Comparison of ENCODE assay signal across 17 mouse cellular contexts in the genomic region with DNA sequence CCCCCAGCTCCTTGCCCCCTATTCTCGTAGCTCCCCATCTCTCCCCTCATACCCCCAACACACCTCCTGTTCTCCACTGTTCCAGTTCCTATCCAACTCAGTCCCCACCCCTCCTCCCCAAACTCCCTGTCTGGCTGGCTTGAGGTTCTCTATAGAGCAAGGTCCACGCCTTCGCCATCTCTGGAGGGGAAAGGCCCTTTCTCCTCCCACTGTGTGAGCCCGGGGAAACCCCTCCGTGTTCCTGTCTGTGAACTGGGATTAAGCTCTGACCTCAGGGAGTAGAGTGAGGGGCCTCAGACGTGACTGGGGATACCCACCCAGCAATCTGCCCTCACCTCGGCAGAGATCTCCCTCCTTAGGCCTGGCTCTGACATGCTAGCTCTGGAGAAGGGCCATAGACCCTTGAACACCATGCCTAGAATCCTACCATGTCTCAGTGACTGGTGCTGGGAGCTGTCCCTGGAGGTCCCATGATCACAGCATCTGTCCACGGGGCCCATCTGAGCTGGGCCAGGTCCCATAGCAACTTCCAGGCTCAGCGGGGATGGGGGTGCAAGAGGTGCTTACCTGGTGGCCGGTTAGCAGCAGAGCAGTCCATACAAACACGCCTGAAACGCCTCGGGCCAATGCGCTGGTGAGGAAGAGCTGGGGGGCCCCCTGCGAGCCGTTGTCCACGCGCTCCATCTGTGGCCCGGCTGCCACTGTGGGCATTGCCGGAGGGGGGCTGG. TPM values are rescaled to one million over a fixed set of nuclear protein-coding genes. Genes with fewer than 3 reads are reported as not detected.
A peak's percentile ranks its signal among the peaks of the same experiment; 100 is the strongest.
DNase-seq lines count a peak whose midpoint lies in the region; ATAC-seq and TF ChIP-seq lines count a peak whose summit lies in the region.
"Had no signal": no experiment of that assay in that cellular context is flagged by ENCODE, and none has a peak within 500 bp of the region (broad histone marks: within the 10 kb centered on the region; RNA-seq: fewer than 3 reads in every experiment).

No protein-coding gene starts in this region.

- H3K27ac ChIP-seq in lung, embryonic 15.5 days, result no peak overlapping the region
- H3K27ac ChIP-seq in intestine, postnatal 0 days (ENCODE audit: low read depth, low read length), result peak overlapping the region; percentile 79
- H3K27ac ChIP-seq in stomach, embryonic 14.5 days (ENCODE audit: low read length), result no peak overlapping the region
- H3K27ac ChIP-seq in embryonic facial prominence, embryonic 10.5 days (replicated peaks), result no peak overlapping the region
- H3K27ac ChIP-seq: limb, embryonic 15.5 days had no signal

- DNase-seq in heart, adult 11 months, result peak; percentile 91
- no peak for DNase-seq in heart, postnatal 10 days
- DNase-seq in lung, adult 2 months, result no peak
- DNase-seq in embryonic facial prominence, embryonic 10.5 days (ENCODE audit: low spot score), result no peak
- no peak for DNase-seq in adrenal gland, postnatal 4 days (ENCODE audit: low spot score in 2 of 2)
- DNase-seq: adrenal gland, postnatal 10 days; cerebellum, adult 9-10 months; embryo, embryonic 11 days; gastrocnemius, postnatal 25 days; layer of hippocampus, postnatal 36 days; thymus, postnatal 4 days had no signal

- no peak for TF ChIP-seq CTCF in lung, adult 2 months (IDR thresholded peaks at IDR 0.05; ENCODE audit: insufficient read depth, low read length)
- TF ChIP-seq CTCF in intestine, postnatal 0 days (IDR thresholded peaks at IDR 0.05; ENCODE audit: low read depth), result no peak

- H3K9ac ChIP-seq in lung, embryonic 15.5 days, result no peak overlapping the region
- 0 out of 2 replicates have a peak overlapping the region, but pooled peaks have one; percentile 40 for H3K9ac ChIP-seq in intestine, postnatal 0 days (ENCODE audit: low read depth, low read length)
- no peak overlapping the region for H3K9ac ChIP-seq in stomach, embryonic 14.5 days (replicated peaks; ENCODE audit: low read depth, low read length)
- H3K9ac ChIP-seq: limb, embryonic 15.5 days had no signal

- peak overlapping the region; percentile 53 for H3K4me2 ChIP-seq in lung, embryonic 15.5 days
- H3K4me2 ChIP-seq in intestine, postnatal 0 days (replicated peaks; ENCODE audit: low read depth), result peak overlapping the region; percentile 62
- H3K4me2 ChIP-seq in stomach, embryonic 14.5 days (replicated peaks; ENCODE audit: low read depth, low read length), result peak overlapping the region; percentile 6
- H3K4me2 ChIP-seq: limb, embryonic 15.5 days had no signal

- WGBS in lung, embryonic 15.5 days, result 56% methylated on average over 20 of the region's 20 CpGs
- 49% methylated on average over 20 of the region's 20 CpGs for WGBS in lung, adult 2 months
- WGBS in intestine, postnatal 0 days, result 47% methylated on average over 20 of the region's 20 CpGs
- WGBS in stomach, embryonic 14.5 days, result 62% methylated on average over 20 of the region's 20 CpGs
- WGBS in embryonic facial prominence, embryonic 10.5 days, result 76% methylated on average over 20 of the region's 20 CpGs

- H3K4me3 ChIP-seq in lung, embryonic 15.5 days, result no peak overlapping the region
- H3K4me3 ChIP-seq in lung, adult 2 months (replicated peaks; ENCODE audit: extremely low read depth, low read depth, low read length), result no peak overlapping the region
- H3K4me3 ChIP-seq in intestine, postnatal 0 days (ENCODE audit: low read depth, low read length), result peak overlapping the region; percentile 31
- no peak overlapping the region for H3K4me3 ChIP-seq in stomach, embryonic 14.5 days (ENCODE audit: low read depth, low read length)
- no peak overlapping the region; the same call in 1 of the 2 replicates for H3K4me3 ChIP-seq in embryonic facial prominence, embryonic 10.5 days
- H3K4me3 ChIP-seq: limb, embryonic 15.5 days had no signal

- intact Hi-C loops in heart, postnatal 10 days (cut with DNase I), result no loop called here

- peaks cover 17% of the 10 kb centered on the region for H3K27me3 ChIP-seq in lung, embryonic 15.5 days
- no peaks in the 10 kb centered on the region; the same call in 1 of the 2 replicates for H3K27me3 ChIP-seq in intestine, postnatal 0 days (replicated peaks; ENCODE audit: control insufficient read depth, insufficient read depth, low read length)
- 0 out of 2 replicates have a peak, but pooled peaks cover 3% of the 10 kb centered on the region for H3K27me3 ChIP-seq in stomach, embryonic 14.5 days (ENCODE audit: control insufficient read depth, insufficient read depth, low read length)
- peaks cover 35% of the 10 kb centered on the region for H3K27me3 ChIP-seq in embryonic facial prominence, embryonic 10.5 days (replicated peaks; ENCODE audit: low read depth, poor library complexity, severe bottlenecking)

- peaks cover 13% of the 10 kb centered on the region for H3K4me1 ChIP-seq in lung, embryonic 15.5 days
- 0 out of 2 replicates have a peak, but pooled peaks cover 2% of the 10 kb centered on the region for H3K4me1 ChIP-seq in lung, adult 2 months (ENCODE audit: control insufficient read depth, insufficient read depth, low read length)
- H3K4me1 ChIP-seq in intestine, postnatal 0 days (replicated peaks; ENCODE audit: control insufficient read depth, insufficient read depth, low read length), result 0 out of 2 replicates have a peak, but pooled peaks cover 4% of the 10 kb centered on the region
- no peaks in the 10 kb centered on the region for H3K4me1 ChIP-seq in stomach, embryonic 14.5 days (ENCODE audit: control insufficient read depth, insufficient read depth, low read length)
- peaks cover 14% of the 10 kb centered on the region; the same call in 1 of the 2 replicates for H3K4me1 ChIP-seq in embryonic facial prominence, embryonic 10.5 days
- H3K4me1 ChIP-seq: limb, embryonic 15.5 days had no signal

- no peak for ATAC-seq in lung, embryonic 15.5 days (ENCODE audit: borderline replicate concordance, extremely low read depth, low FRiP score, low TSS enrichment)
- no peak for ATAC-seq in intestine, postnatal 0 days
- no peak for ATAC-seq in stomach, embryonic 14.5 days (ENCODE audit: insufficient number of reproducible peaks, insufficient read depth, low FRiP score, low read depth)

- H3K9me3 ChIP-seq in lung, embryonic 15.5 days, result no peaks in the 10 kb centered on the region
- H3K9me3 ChIP-seq in intestine, postnatal 0 days (ENCODE audit: control insufficient read depth), result no peaks in the 10 kb centered on the region
- H3K9me3 ChIP-seq in stomach, embryonic 14.5 days (ENCODE audit: control insufficient read depth, low read depth, low read length), result no peaks in the 10 kb centered on the region
- no peaks in the 10 kb centered on the region for H3K9me3 ChIP-seq in embryonic facial prominence, embryonic 10.5 days
- H3K9me3 ChIP-seq: limb, embryonic 15.5 days had no signal

- no peak for TF ChIP-seq POLR2A in lung, adult 2 months (IDR thresholded peaks at IDR 0.05; ENCODE audit: borderline replicate concordance, extremely low read depth, low read depth, low read length)

- no peaks in the 10 kb centered on the region for H3K36me3 ChIP-seq in lung, embryonic 15.5 days
- H3K36me3 ChIP-seq in intestine, postnatal 0 days (ENCODE audit: control insufficient read depth, insufficient read depth), result peaks cover 11% of the 10 kb centered on the region
- H3K36me3 ChIP-seq in stomach, embryonic 14.5 days (ENCODE audit: control insufficient read depth, insufficient read depth, low read length), result no peaks in the 10 kb centered on the region
- H3K36me3 ChIP-seq in embryonic facial prominence, embryonic 10.5 days (replicated peaks), result no peaks in the 10 kb centered on the region
- H3K36me3 ChIP-seq: limb, embryonic 15.5 days had no signal

RNA-seq across cellular contexts. Expression of a gene that starts 7.2 kb away (rescaled TPM):
- total RNA-seq in heart, postnatal 10 days (2021), result under 1 TPM; 0.10 to 0.37 TPM
- 12.5 and 13.2 TPM in 2 replicates for polyA plus RNA-seq in lung, embryonic 15.5 days (2015; fragmentation: Nextera tagmentation; extraction: Ambion mirVana)
- 53.9 and 61.2 TPM in 2 replicates for polyA plus RNA-seq in lung, adult 2 months (2012; rRNA removed)
- polyA plus RNA-seq in intestine, postnatal 0 days (2015; fragmentation: Nextera tagmentation; extraction: Ambion mirVana), result 197 and 218 TPM in 2 replicates
- polyA plus RNA-seq in stomach, embryonic 14.5 days (2014; fragmentation: Nextera tagmentation; extraction: Ambion mirVana), result 9.0 and 10.3 TPM in 2 replicates
- polyA plus RNA-seq in embryonic facial prominence, embryonic 10.5 days (2016; fragmentation: Nextera tagmentation; extraction: Ambion mirVana), result 3.5 and 4.3 TPM in 2 replicates
- total RNA-seq in adrenal gland, postnatal 4 days (2021), result 1 to 10 TPM; 1.5 to 3.9 TPM

RNA-seq across cellular contexts. Expression of a gene that starts 13.6 kb away (rescaled TPM):
- total RNA-seq in heart, postnatal 10 days (2021), result not detected
- not detected in 2 replicates for polyA plus RNA-seq in lung, embryonic 15.5 days (2015; fragmentation: Nextera tagmentation; extraction: Ambion mirVana)
- polyA plus RNA-seq in lung, adult 2 months (2012; rRNA removed), result not detected in 2 replicates
- not detected in 2 replicates for polyA plus RNA-seq in intestine, postnatal 0 days (2015; fragmentation: Nextera tagmentation; extraction: Ambion mirVana)
- not detected in 2 replicates for polyA plus RNA-seq in stomach, embryonic 14.5 days (2014; fragmentation: Nextera tagmentation; extraction: Ambion mirVana)
- not detected in 2 replicates for polyA plus RNA-seq in embryonic facial prominence, embryonic 10.5 days (2016; fragmentation: Nextera tagmentation; extraction: Ambion mirVana)
- not detected for total RNA-seq in adrenal gland, postnatal 4 days (2021)
- total RNA-seq: adrenal gland, postnatal 10 days; ES-E14; gastrocnemius, postnatal 25 days; heart, postnatal 25 days; layer of hippocampus, postnatal 36 days had no signal
- polyA plus RNA-seq: limb, embryonic 15.5 days had no signal

RNA-seq across cellular contexts. Expression of a gene that starts 14.1 kb away (rescaled TPM):
- 10 to 100 TPM; 11.9 to 13.5 TPM for total RNA-seq in heart, postnatal 10 days (2021)
- 73.9 and 76.8 TPM in 2 replicates for polyA plus RNA-seq in lung, embryonic 15.5 days (2015; fragmentation: Nextera tagmentation; extraction: Ambion mirVana)
- polyA plus RNA-seq in lung, adult 2 months (2012; rRNA removed), result 23.6 and 24.4 TPM in 2 replicates
- 33.9 and 34.4 TPM in 2 replicates for polyA plus RNA-seq in intestine, postnatal 0 days (2015; fragmentation: Nextera tagmentation; extraction: Ambion mirVana)
- polyA plus RNA-seq in stomach, embryonic 14.5 days (2014; fragmentation: Nextera tagmentation; extraction: Ambion mirVana), result 61.3 and 72.7 TPM in 2 replicates
- 91.9 and 95.0 TPM in 2 replicates for polyA plus RNA-seq in embryonic facial prominence, embryonic 10.5 days (2016; fragmentation: Nextera tagmentation; extraction: Ambion mirVana)
- 10 to 100 TPM; 19.7 to 22.2 TPM for total RNA-seq in adrenal gland, postnatal 4 days (2021)

RNA-seq across cellular contexts. Expression of a gene that starts 21.2 kb away (rescaled TPM):
- total RNA-seq in heart, postnatal 10 days (2021), result 10 to 100 TPM; 20.9 to 25.8 TPM
- polyA plus RNA-seq in lung, embryonic 15.5 days (2015; fragmentation: Nextera tagmentation; extraction: Ambion mirVana), result 14.1 and 15.3 TPM in 2 replicates
- 49.1 and 55.6 TPM in 2 replicates for polyA plus RNA-seq in lung, adult 2 months (2012; rRNA removed)
- 23.1 and 25.5 TPM in 2 replicates for polyA plus RNA-seq in intestine, postnatal 0 days (2015; fragmentation: Nextera tagmentation; extraction: Ambion mirVana)
- 6.9 and 7.1 TPM in 2 replicates for polyA plus RNA-seq in stomach, embryonic 14.5 days (2014; fragmentation: Nextera tagmentation; extraction: Ambion mirVana)
- 9.2 and 10.5 TPM in 2 replicates for polyA plus RNA-seq in embryonic facial prominence, embryonic 10.5 days (2016; fragmentation: Nextera tagmentation; extraction: Ambion mirVana)
- 10 to 100 TPM; 21.9 to 23.2 TPM for total RNA-seq in adrenal gland, postnatal 4 days (2021)

RNA-seq across cellular contexts. Expression of a gene that starts 37.1 kb away (rescaled TPM):
- total RNA-seq in heart, postnatal 10 days (2021), result 10 to 100 TPM; 43.5 to 43.6 TPM
- polyA plus RNA-seq in lung, embryonic 15.5 days (2015; fragmentation: Nextera tagmentation; extraction: Ambion mirVana), result 22.8 and 24.7 TPM in 2 replicates
- 51.0 and 56.4 TPM in 2 replicates for polyA plus RNA-seq in lung, adult 2 months (2012; rRNA removed)
- 9.9 and 12.7 TPM in 2 replicates for polyA plus RNA-seq in intestine, postnatal 0 days (2015; fragmentation: Nextera tagmentation; extraction: Ambion mirVana)
- polyA plus RNA-seq in stomach, embryonic 14.5 days (2014; fragmentation: Nextera tagmentation; extraction: Ambion mirVana), result 27.3 and 35.3 TPM in 2 replicates
- 42.6 and 44.4 TPM in 2 replicates for polyA plus RNA-seq in embryonic facial prominence, embryonic 10.5 days (2016; fragmentation: Nextera tagmentation; extraction: Ambion mirVana)
- 10 to 100 TPM; 52.8 to 65.7 TPM for total RNA-seq in adrenal gland, postnatal 4 days (2021)

Comparison
In these comparisons a context has a peak if more than half of its experiments do, and no peak if none do; other contexts are left out.
1. H3K4me2 ChIP-seq: peak in every context shown above with its lines; median percentile 62 in intestine, postnatal 0 days; 53 in lung, embryonic 15.5 days; 6 in stomach, embryonic 14.5 days.